ENCODE assay signal across 24 mouse cellular contexts in the genomic region with DNA sequence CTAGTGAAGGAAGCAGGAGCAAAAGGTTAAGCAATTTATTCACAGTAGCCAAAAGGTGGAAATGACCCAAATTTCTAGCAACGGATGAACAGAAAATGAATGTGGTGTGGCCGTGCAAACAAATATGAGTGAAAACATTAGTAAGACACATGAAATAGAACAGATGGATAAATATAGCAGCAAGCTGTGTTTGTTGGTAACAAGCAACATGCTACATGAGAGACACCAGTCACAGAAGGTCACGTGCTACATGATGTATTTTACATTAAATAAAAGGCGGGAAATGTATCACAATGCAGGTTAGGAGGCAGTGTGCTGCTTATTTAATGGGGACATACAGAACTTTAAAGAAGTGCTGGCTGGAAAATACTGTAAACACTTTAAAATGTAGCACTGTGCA. TPM values are rescaled to one million over a fixed set of nuclear protein-coding genes. Genes with fewer than 3 reads are reported as not detected.
DNase-seq lines count a peak whose midpoint lies in the region; ATAC-seq lines count a peak whose summit lies in the region.
"Had no signal": no experiment of that assay in that cellular context is flagged by ENCODE, and none has a peak within 500 bp of the region (broad histone marks: within the 10 kb centered on the region; RNA-seq: fewer than 3 reads in every experiment).

No protein-coding gene starts in this region.

- H3K9me3 ChIP-seq in forebrain, embryonic 13.5 days (replicated peaks), result no peaks in the 10 kb centered on the region
- H3K9me3 ChIP-seq in forebrain, embryonic 15.5 days, result no peaks in the 10 kb centered on the region
- H3K9me3 ChIP-seq in forebrain, embryonic 16.5 days (ENCODE audit: control insufficient read depth, low read length), result no peaks in the 10 kb centered on the region
- H3K9me3 ChIP-seq in forebrain, embryonic 11.5 days (ENCODE audit: control insufficient read depth, low read length), result no peaks in the 10 kb centered on the region
- no peaks in the 10 kb centered on the region for H3K9me3 ChIP-seq in midbrain, embryonic 11.5 days (ENCODE audit: control insufficient read depth, low read length)
- no peaks in the 10 kb centered on the region for H3K9me3 ChIP-seq in midbrain, embryonic 16.5 days (replicated peaks; ENCODE audit: control insufficient read depth, low read length, poor library complexity, severe bottlenecking)
- H3K9me3 ChIP-seq: embryonic facial prominence, embryonic 13.5 days; embryonic facial prominence, embryonic 15.5 days; G1E had no signal

- no peaks in the 10 kb centered on the region for H3K4me1 ChIP-seq in forebrain, embryonic 13.5 days
- H3K4me1 ChIP-seq in forebrain, embryonic 15.5 days, result no peaks in the 10 kb centered on the region
- H3K4me1 ChIP-seq in forebrain, embryonic 16.5 days (replicated peaks; ENCODE audit: control insufficient read depth, insufficient read depth, low read length), result no peaks in the 10 kb centered on the region
- no peaks in the 10 kb centered on the region for H3K4me1 ChIP-seq in forebrain, embryonic 11.5 days (replicated peaks; ENCODE audit: control insufficient read depth, insufficient read depth, low read length)
- no peaks in the 10 kb centered on the region for H3K4me1 ChIP-seq in midbrain, embryonic 11.5 days (ENCODE audit: control insufficient read depth, insufficient read depth, low read length)
- no peaks in the 10 kb centered on the region for H3K4me1 ChIP-seq in midbrain, embryonic 16.5 days (ENCODE audit: control insufficient read depth, insufficient read depth, low read length)
- H3K4me1 ChIP-seq: embryonic facial prominence, embryonic 13.5 days; embryonic facial prominence, embryonic 15.5 days had no signal

- H3K27ac ChIP-seq in forebrain, embryonic 13.5 days, result no peak overlapping the region
- H3K27ac ChIP-seq in forebrain, embryonic 15.5 days (replicated peaks), result no peak overlapping the region
- no peak overlapping the region for H3K27ac ChIP-seq in forebrain, embryonic 16.5 days (ENCODE audit: low read length)
- H3K27ac ChIP-seq in forebrain, embryonic 11.5 days (ENCODE audit: low read depth, low read length), result no peak overlapping the region
- H3K27ac ChIP-seq in midbrain, embryonic 11.5 days (ENCODE audit: low read depth, low read length), result no peak overlapping the region
- H3K27ac ChIP-seq in midbrain, embryonic 16.5 days (ENCODE audit: low read length), result no peak overlapping the region
- H3K27ac ChIP-seq: embryonic facial prominence, embryonic 13.5 days; embryonic facial prominence, embryonic 15.5 days had no signal

- H3K4me3 ChIP-seq in forebrain, embryonic 13.5 days, result no peak overlapping the region
- no peak overlapping the region for H3K4me3 ChIP-seq in forebrain, embryonic 15.5 days
- H3K4me3 ChIP-seq in forebrain, embryonic 16.5 days (replicated peaks; ENCODE audit: low read length), result no peak overlapping the region
- no peak overlapping the region for H3K4me3 ChIP-seq in forebrain, embryonic 11.5 days (ENCODE audit: low read depth, low read length)
- H3K4me3 ChIP-seq in midbrain, embryonic 11.5 days (ENCODE audit: low read depth, low read length), result no peak overlapping the region
- no peak overlapping the region for H3K4me3 ChIP-seq in midbrain, embryonic 16.5 days (ENCODE audit: low read depth, low read length)
- H3K4me3 ChIP-seq: embryonic facial prominence, embryonic 13.5 days; embryonic facial prominence, embryonic 15.5 days; erythroblast, embryonic 14.5 days had no signal

- H3K9ac ChIP-seq in forebrain, embryonic 13.5 days, result no peak overlapping the region
- H3K9ac ChIP-seq in forebrain, embryonic 15.5 days (replicated peaks), result no peak overlapping the region
- H3K9ac ChIP-seq in forebrain, embryonic 16.5 days (replicated peaks; ENCODE audit: low read depth, low read length), result no peak overlapping the region
- H3K9ac ChIP-seq in forebrain, embryonic 11.5 days (ENCODE audit: low read length), result no peak overlapping the region
- H3K9ac ChIP-seq in midbrain, embryonic 11.5 days (ENCODE audit: low read length), result no peak overlapping the region
- no peak overlapping the region for H3K9ac ChIP-seq in midbrain, embryonic 16.5 days (ENCODE audit: low read depth, low read length)
- H3K9ac ChIP-seq: embryonic facial prominence, embryonic 13.5 days; embryonic facial prominence, embryonic 15.5 days had no signal

- H3K4me2 ChIP-seq in forebrain, embryonic 13.5 days, result no peak overlapping the region
- no peak overlapping the region for H3K4me2 ChIP-seq in forebrain, embryonic 15.5 days (replicated peaks)
- H3K4me2 ChIP-seq in forebrain, embryonic 16.5 days (ENCODE audit: low read length), result no peak overlapping the region
- no peak overlapping the region for H3K4me2 ChIP-seq in forebrain, embryonic 11.5 days (ENCODE audit: low read depth, low read length, severe bottlenecking)
- H3K4me2 ChIP-seq in midbrain, embryonic 11.5 days, result no peak overlapping the region
- no peak overlapping the region for H3K4me2 ChIP-seq in midbrain, embryonic 16.5 days (ENCODE audit: low read length)
- H3K4me2 ChIP-seq: embryonic facial prominence, embryonic 13.5 days; embryonic facial prominence, embryonic 15.5 days had no signal

- H3K27me3 ChIP-seq in forebrain, embryonic 13.5 days, result no peaks in the 10 kb centered on the region
- no peaks in the 10 kb centered on the region for H3K27me3 ChIP-seq in forebrain, embryonic 15.5 days
- H3K27me3 ChIP-seq in forebrain, embryonic 16.5 days (replicated peaks; ENCODE audit: control insufficient read depth, insufficient read depth, low read length), result no peaks in the 10 kb centered on the region
- H3K27me3 ChIP-seq in forebrain, embryonic 11.5 days (ENCODE audit: control insufficient read depth, insufficient read depth, low read length), result no peaks in the 10 kb centered on the region
- H3K27me3 ChIP-seq in midbrain, embryonic 11.5 days (ENCODE audit: control insufficient read depth, insufficient read depth, low read length), result no peaks in the 10 kb centered on the region
- no peaks in the 10 kb centered on the region for H3K27me3 ChIP-seq in midbrain, embryonic 16.5 days (ENCODE audit: control insufficient read depth, insufficient read depth, low read depth, low read length)
- H3K27me3 ChIP-seq: embryonic facial prominence, embryonic 13.5 days; embryonic facial prominence, embryonic 15.5 days had no signal

- no peaks in the 10 kb centered on the region for H3K36me3 ChIP-seq in forebrain, embryonic 13.5 days (ENCODE audit: poor library complexity, severe bottlenecking)
- no peaks in the 10 kb centered on the region for H3K36me3 ChIP-seq in forebrain, embryonic 15.5 days
- no peaks in the 10 kb centered on the region for H3K36me3 ChIP-seq in forebrain, embryonic 16.5 days (ENCODE audit: control insufficient read depth, insufficient read depth)
- no peaks in the 10 kb centered on the region for H3K36me3 ChIP-seq in forebrain, embryonic 11.5 days (ENCODE audit: control insufficient read depth, insufficient read depth, low read length)
- H3K36me3 ChIP-seq in midbrain, embryonic 11.5 days (ENCODE audit: control insufficient read depth, insufficient read depth, low read length), result no peaks in the 10 kb centered on the region
- H3K36me3 ChIP-seq in midbrain, embryonic 16.5 days (ENCODE audit: control insufficient read depth, insufficient read depth, low read length), result no peaks in the 10 kb centered on the region
- H3K36me3 ChIP-seq: embryonic facial prominence, embryonic 13.5 days; embryonic facial prominence, embryonic 15.5 days; G1E had no signal

- DNase-seq in forebrain, embryonic 11.5 days (ENCODE audit: low spot score), result no peak
- peak; percentile 41 for DNase-seq in midbrain, embryonic 11.5 days (ENCODE audit: low spot score, missing footprints)
- DNase-seq: adrenal gland, adult 8-10 months; adrenal gland, postnatal 14 days; adrenal gland, postnatal 36 days; B cell, adult 2 months; cerebellum, adult 11 months; cerebellum, adult 18-20 months; cerebellum, adult 8-10 months; cerebellum, adult 9-11 months; cerebellum, postnatal 14 days; cerebellum, postnatal 36 days; embryo, embryonic 11 days had no signal

- ATAC-seq in forebrain, embryonic 13.5 days, result peak; percentile 30; the same call in 1 of the 2 replicates
- no peak for ATAC-seq in forebrain, embryonic 15.5 days (replicated peaks)
- 0 out of 2 replicates have a peak, but pooled peaks have one; percentile 71 for ATAC-seq in forebrain, embryonic 16.5 days
- ATAC-seq in forebrain, embryonic 11.5 days (replicated peaks; ENCODE audit: low FRiP score), result no peak
- no peak for ATAC-seq in midbrain, embryonic 11.5 days (ENCODE audit: low FRiP score)
- no peak for ATAC-seq in midbrain, embryonic 16.5 days
- ATAC-seq: activated CD4-positive, CD25-positive, alpha-beta regulatory T cell, adult 4 months; CD4-positive, CD25-positive, alpha-beta regulatory T cell, adult 4 months; Patski had no signal

- 75% methylated on average over 4 of the region's 4 CpGs for WGBS in forebrain, embryonic 13.5 days
- WGBS in forebrain, embryonic 15.5 days, result 66% methylated on average over 4 of the region's 4 CpGs
- 59% methylated on average over 4 of the region's 4 CpGs for WGBS in forebrain, embryonic 16.5 days
- WGBS in forebrain, embryonic 11.5 days, result 83% methylated on average over 4 of the region's 4 CpGs
- WGBS in midbrain, embryonic 11.5 days, result 95% methylated on average over 4 of the region's 4 CpGs
- WGBS in midbrain, embryonic 16.5 days, result 86% methylated on average over 4 of the region's 4 CpGs

RNA-seq across cellular contexts. Expression of a gene that starts 28.8 kb away (rescaled TPM):
- polyA plus RNA-seq in forebrain, embryonic 13.5 days (2015; fragmentation: Nextera tagmentation; extraction: Ambion mirVana), result 0.32 and 0.39 TPM in 2 replicates
- 0.57 and 0.72 TPM in 2 replicates for polyA plus RNA-seq in forebrain, embryonic 15.5 days (2015; fragmentation: Nextera tagmentation; extraction: Ambion mirVana)
- 0.48 and 1.3 TPM in 2 replicates for polyA plus RNA-seq in forebrain, embryonic 16.5 days (2015; fragmentation: Nextera tagmentation; extraction: Ambion mirVana)
- polyA plus RNA-seq in forebrain, embryonic 11.5 days (2014; fragmentation: Nextera tagmentation; extraction: Ambion mirVana), result 0.24 and 0.43 TPM in 2 replicates
- 0.17 and 0.23 TPM in 2 replicates for polyA plus RNA-seq in midbrain, embryonic 11.5 days (2014; fragmentation: Nextera tagmentation; extraction: Ambion mirVana)
- polyA plus RNA-seq in midbrain, embryonic 16.5 days (2015; fragmentation: Nextera tagmentation; extraction: Ambion mirVana), result 2.6 and 3.4 TPM in 2 replicates
- polyA plus RNA-seq: erythroblast, embryonic 14.5 days; G1E; Patski had no signal

Comparison
In these comparisons a context has a peak if more than half of its experiments do, and no peak if none do; other contexts are left out.
1. ATAC-seq: peak in forebrain, embryonic 13.5 days (single experiment) and forebrain, embryonic 16.5 days (single experiment); none in forebrain, embryonic 15.5 days (single experiment), forebrain, embryonic 11.5 days (single experiment), midbrain, embryonic 11.5 days (single experiment) and midbrain, embryonic 16.5 days (single experiment).